Mouse (Mus musculus) CH12.LX (cell line): ENCODE measurements around the gene Tmem129. TPM values are rescaled to one million over a fixed set of nuclear protein-coding genes. Genes with fewer than 3 reads are reported as not detected.

Source experiments
- DNase-seq: peaks from one replicate; pipeline ENCODE4 v3.0.0-alpha.2; 2013; ENCODE audit errors: extremely low read depth
- H3K27ac ChIP-seq: 2 replicates; pipeline ENCODE4 v1.5.1; 2012; ENCODE audit warnings: low read depth, mild to moderate bottlenecking, control low read depth, moderate library complexity; ENCODE audit not compliant: insufficient read depth
- H3K27me3 ChIP-seq: replicated peaks from 2 replicates; pipeline ENCODE3; 2012; ENCODE audit warnings: inconsistent platforms
- H3K36me3 ChIP-seq, 2 experiments: replicated peaks in 1 of 2; 2 replicates each; pipeline versions ENCODE3 to v1.6.1; 2012; ENCODE audit warnings: inconsistent platforms in 1 of 2, low read length in 1 of 2, mild to moderate bottlenecking in 1 of 2, mixed read lengths in 1 of 2, moderate library complexity in 1 of 2; ENCODE audit not compliant: control insufficient read depth in 1 of 2, insufficient read depth in 1 of 2
- H3K4me1 ChIP-seq, 2 experiments: 2 replicates each; pipeline ENCODE4 v1.6.1; 2012; ENCODE audit warnings: inconsistent platforms in 1 of 2, moderate library complexity in 1 of 2; ENCODE audit not compliant: insufficient read depth in 2 of 2, control insufficient read depth in 1 of 2
- H3K4me2 ChIP-seq: 2 replicates; pipeline ENCODE4 v1.6.1; 2012; ENCODE audit warnings: low read depth, mild to moderate bottlenecking, control low read depth; ENCODE audit not compliant: poor library complexity, insufficient read depth, severe bottlenecking
- H3K4me3 ChIP-seq, 3 experiments: fragments of 150-350 bp in 1 of 3; sonication (generic) in 1 of 3; replicated peaks in 1 of 3; 2 replicates each; pipeline versions ENCODE3 to v1.5.1; 2011 to 2012; ENCODE audit warnings: low read depth in 2 of 3, low read length in 2 of 3, mild to moderate bottlenecking in 2 of 3, moderate library complexity in 2 of 3, control low read depth in 1 of 3, improper control_type of control experiment in 1 of 3, inconsistent platforms in 1 of 3, mixed read lengths in 1 of 3; ENCODE audit not compliant: poor library complexity in 1 of 3
- H3K79me2 ChIP-seq: replicated peaks from 2 replicates; pipeline ENCODE4 v1.6.1; 2012; ENCODE audit warnings: mild to moderate bottlenecking, moderate library complexity; ENCODE audit not compliant: control insufficient read depth, poor library complexity, insufficient read depth, severe bottlenecking; ENCODE audit errors: extremely low read depth
- H3K9ac ChIP-seq: 2 replicates; pipeline ENCODE4 v1.6.1; 2012; ENCODE audit warnings: low read depth, mild to moderate bottlenecking, control low read depth, moderate library complexity; ENCODE audit not compliant: insufficient read depth
- H3K9me3 ChIP-seq: replicated peaks from 2 replicates; pipeline ENCODE3; 2012; ENCODE audit warnings: low read length, inconsistent platforms, mixed read lengths
- CHD2 ChIP-seq: IDR thresholded peaks from 2 replicates; pipeline ENCODE4 v1.6.1; 2011; ENCODE audit warnings: low read length, improper control_type of control experiment
- CTCF ChIP-seq, 2 experiments: IDR thresholded peaks in 1 of 2; conservative IDR thresholded peaks in 1 of 2; 2 replicates each; pipeline ENCODE4 v1.5.1; 2011 to 2012; ENCODE audit warnings: low read depth in 2 of 2, low read length in 2 of 2, improper control_type of control experiment in 1 of 2, inconsistent platforms in 1 of 2, mild to moderate bottlenecking in 1 of 2, moderate library complexity in 1 of 2
- ELF1 ChIP-seq: IDR thresholded peaks from 2 replicates; pipeline ENCODE4 v1.6.1; 2014; ENCODE audit warnings: low read depth, mild to moderate bottlenecking, inconsistent platforms, low read length, improper control_type of control experiment
- HCFC1 ChIP-seq: IDR thresholded peaks from 2 replicates; pipeline ENCODE4 v1.6.1; 2012; ENCODE audit warnings: low read depth, mild to moderate bottlenecking, inconsistent platforms, low read length, improper control_type of control experiment
- IRF4 ChIP-seq: IDR thresholded peaks from 2 replicates; pipeline ENCODE4 v1.6.1; 2014; ENCODE audit warnings: low read depth, mild to moderate bottlenecking, inconsistent platforms, low read length, improper control_type of control experiment
- JUN ChIP-seq: IDR thresholded peaks from 2 replicates; pipeline ENCODE4 v1.6.1; 2011; ENCODE audit warnings: low read depth, mild to moderate bottlenecking, low read length, improper control_type of control experiment, moderate library complexity; ENCODE audit not compliant: insufficient read depth
- JUND ChIP-seq: conservative IDR thresholded peaks from 2 replicates; pipeline ENCODE4 v1.6.1; 2011; ENCODE audit warnings: low read depth, low read length, improper control_type of control experiment
- KAT2A ChIP-seq: IDR thresholded peaks from 2 replicates; pipeline ENCODE4 v1.6.1; 2012; ENCODE audit warnings: low read length, improper control_type of control experiment, inconsistent platforms; ENCODE audit not compliant: insufficient replicate concordance
- MAFK ChIP-seq: IDR thresholded peaks from 2 replicates; pipeline ENCODE4 v1.6.1; 2011; ENCODE audit warnings: low read length, improper control_type of control experiment; ENCODE audit not compliant: insufficient replicate concordance
- MAX ChIP-seq: IDR thresholded peaks from 2 replicates; pipeline ENCODE4 v1.6.1; 2011; ENCODE audit warnings: low read length, improper control_type of control experiment
- MAZ ChIP-seq: IDR thresholded peaks from 2 replicates; pipeline ENCODE4 v1.6.1; 2012; ENCODE audit warnings: low read depth, mild to moderate bottlenecking, inconsistent platforms, low read length, improper control_type of control experiment, moderate library complexity
- MEF2A ChIP-seq: IDR thresholded peaks from 2 replicates; pipeline ENCODE4 v1.6.1; 2014; ENCODE audit warnings: low read depth, mild to moderate bottlenecking, inconsistent platforms, low read length, improper control_type of control experiment, borderline replicate concordance
- MXI1 ChIP-seq: IDR thresholded peaks from 2 replicates; pipeline ENCODE4 v1.6.1; 2011; ENCODE audit warnings: mild to moderate bottlenecking, low read depth, low read length, improper control_type of control experiment
- NELFE ChIP-seq: IDR thresholded peaks from 2 replicates; pipeline ENCODE4 v1.6.1; 2011; ENCODE audit warnings: low read depth, low read length, improper control_type of control experiment
- NRF1 ChIP-seq: IDR thresholded peaks from 2 replicates; pipeline ENCODE4 v1.6.1; 2014; ENCODE audit warnings: low read depth, mild to moderate bottlenecking, inconsistent platforms, low read length, improper control_type of control experiment, moderate library complexity
- PAX5 ChIP-seq: IDR thresholded peaks from 2 replicates; pipeline ENCODE4 v1.6.1; 2012; ENCODE audit warnings: low read length, inconsistent platforms, mixed read lengths
- POLR2A ChIP-seq: IDR thresholded peaks from 2 replicates; pipeline ENCODE4 v1.6.1; 2011; ENCODE audit warnings: low read depth, mild to moderate bottlenecking, improper control_type of control experiment, low read length
- POLR2AphosphoS2 ChIP-seq: IDR thresholded peaks from 2 replicates; pipeline ENCODE4 v1.6.1; 2011; ENCODE audit warnings: low read depth, low read length, improper control_type of control experiment
- RAD21 ChIP-seq: IDR thresholded peaks from 2 replicates; pipeline ENCODE4 v1.6.1; 2011; ENCODE audit warnings: low read depth, mild to moderate bottlenecking, low read length, improper control_type of control experiment, moderate library complexity
- RCOR1 ChIP-seq: conservative IDR thresholded peaks from 2 replicates; pipeline ENCODE4 v1.6.1; 2012; ENCODE audit warnings: low read depth, mild to moderate bottlenecking, inconsistent platforms, low read length, improper control_type of control experiment
- SIN3A ChIP-seq: IDR thresholded peaks from 2 replicates; pipeline ENCODE4 v1.6.1; 2012; ENCODE audit warnings: low read length, improper control_type of control experiment, inconsistent platforms
- SMC3 ChIP-seq: IDR thresholded peaks from 2 replicates; pipeline ENCODE4 v1.6.1; 2011; ENCODE audit warnings: low read depth, low read length, improper control_type of control experiment
- TBP ChIP-seq: conservative IDR thresholded peaks from 2 replicates; pipeline ENCODE4 v1.6.1; 2011; ENCODE audit warnings: low read depth, low read length, improper control_type of control experiment
- TCF12 ChIP-seq: IDR thresholded peaks from 2 replicates; pipeline ENCODE4 v1.6.1; 2014; ENCODE audit warnings: low read depth, mild to moderate bottlenecking, inconsistent platforms, low read length, improper control_type of control experiment
- UBTF ChIP-seq: IDR thresholded peaks from 2 replicates; pipeline ENCODE4 v1.6.1; 2012; ENCODE audit warnings: low read depth, mild to moderate bottlenecking, inconsistent platforms, low read length, improper control_type of control experiment, moderate library complexity
- USF1 ChIP-seq: IDR thresholded peaks from 2 replicates; pipeline ENCODE4 v1.6.1; 2014; ENCODE audit warnings: low read depth, mild to moderate bottlenecking, inconsistent platforms, low read length, improper control_type of control experiment
- USF2 ChIP-seq: conservative IDR thresholded peaks from 2 replicates; pipeline ENCODE4 v1.6.1; 2011; ENCODE audit warnings: low read depth, low read length, improper control_type of control experiment
- ZC3H11A ChIP-seq: IDR thresholded peaks from 2 replicates; pipeline ENCODE4 v1.6.1; 2012; ENCODE audit warnings: low read depth, mild to moderate bottlenecking, inconsistent platforms, low read length, improper control_type of control experiment
- ZKSCAN1 ChIP-seq: IDR thresholded peaks from 2 replicates; pipeline ENCODE4 v1.6.1; 2012; ENCODE audit warnings: low read depth, inconsistent platforms, low read length, improper control_type of control experiment, borderline replicate concordance
- ZMIZ1 ChIP-seq: IDR thresholded peaks from 2 replicates; pipeline ENCODE4 v1.6.1; 2012; ENCODE audit warnings: low read depth, mild to moderate bottlenecking, inconsistent platforms, low read length, improper control_type of control experiment
- ZNF384 ChIP-seq: IDR thresholded peaks from 2 replicates; pipeline ENCODE4 v1.6.1; 2012; ENCODE audit warnings: low read depth, low read length, improper control_type of control experiment, inconsistent platforms
- dilution Hi-C: fragments of 300-500 bp; cut with MboI; formaldehyde crosslinking; loops from 2 replicates; pipeline ENCODE4 v1.14.3; 2020; ENCODE audit warnings: low sequenced_read_pairs; ENCODE audit not compliant: extremely low pct_unique_long_range_greater_than_20kb, extremely low pct_ligation_motif_present
- in situ Hi-C: fragments of 300-500 bp; cut with MboI; formaldehyde crosslinking; loops from 3 replicates; pipeline ENCODE4 v1.14.3; 2019; ENCODE audit warnings: low sequenced_read_pairs, low pct_ligation_motif_present, low pct_unique_long_range_greater_than_20kb, mixed read lengths
- polyA plus RNA-seq: library from polyadenylated mRNA; unstranded; fragments of >175 nt; gene quantifications from 2 replicates; pipeline ENCODE4 v1.2.1, GENCODE M21; 2012; ENCODE audit warnings: low read depth; ENCODE audit not compliant: insufficient read length
- total RNA-seq, 2 experiments: library from RNA; depleted of rRNA; stranded (reverse); fragments of 300-350 nt in 1 of 2; fragments of >200 nt in 1 of 2; gene quantifications; 2 replicates each; pipeline ENCODE4 v1.2.3; 2012 to 2014

Tmem129 gene
- total and polyA plus RNA-seq, 3 experiments: 10.8 to 15.2 (median 12.7) TPM

DNA sequence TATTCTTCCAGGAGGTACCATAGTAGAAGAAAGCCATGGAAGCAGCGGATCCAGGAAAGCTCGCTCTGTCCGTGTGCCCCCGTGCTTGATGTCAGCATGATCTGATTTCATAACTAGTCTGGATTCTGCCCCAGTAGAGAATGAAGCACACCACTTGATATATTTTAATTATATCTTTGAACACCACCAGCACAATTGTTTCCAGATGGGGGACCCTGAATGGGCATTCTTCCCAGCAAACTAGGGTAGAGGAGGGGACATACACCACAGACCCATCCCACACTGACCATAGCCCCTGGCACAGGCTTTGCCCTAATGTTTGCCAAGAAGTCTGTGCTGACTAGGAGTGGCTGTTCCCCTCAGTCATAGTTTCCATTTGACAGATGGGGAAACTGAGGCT lies 26.7 kb upstream of the Tmem129 start:
- in situ Hi-C loops: loop anchor here (5.0 kb wide), 1 partner anchor 57 kb away; no protein-coding TSS in a partner anchor

DNA sequence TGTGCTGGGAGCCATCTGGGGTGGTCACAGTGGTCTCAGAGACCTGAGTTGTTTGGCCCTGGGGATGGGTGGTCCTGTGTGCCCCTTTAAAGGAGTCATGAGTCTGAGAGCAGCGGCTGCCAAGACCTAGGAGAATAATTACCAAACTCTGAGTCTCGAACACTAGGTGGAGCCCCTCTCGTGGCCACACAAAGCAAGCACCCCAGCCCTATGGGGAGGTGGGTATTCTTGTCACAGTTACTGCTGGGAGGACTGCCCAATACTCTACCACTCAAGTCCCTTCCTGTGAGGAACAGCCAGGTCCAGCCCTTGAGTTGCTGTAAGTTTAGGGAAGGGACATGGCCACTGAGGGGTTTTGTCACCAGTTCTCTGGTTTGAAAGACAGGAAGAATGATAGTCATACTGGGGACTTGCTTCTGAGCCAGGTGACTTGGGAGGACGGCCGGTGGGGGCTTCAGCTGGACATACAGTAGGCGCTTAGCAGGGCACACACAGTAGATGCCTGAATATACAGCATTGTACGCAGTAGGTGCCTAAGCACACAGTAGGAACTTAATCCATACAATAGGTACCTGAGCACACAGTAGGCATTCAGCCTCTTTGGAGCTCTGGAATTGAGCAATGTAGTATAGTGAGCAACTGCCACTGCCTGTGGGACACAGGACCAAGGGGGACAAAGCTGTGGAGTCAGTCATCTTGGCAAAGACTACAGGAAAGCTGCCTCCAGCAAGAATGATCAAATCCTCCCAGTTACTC lies 25.9 kb upstream of the Tmem129 start:
- Histone ChIP-seq H3K4me1 (peaks cover 0 to 33% of the 10 kb centered on the region in 2 experiments; a peak in 2 of 4 replicates), H3K4me2 (no peak overlapping the region), H3K4me3 (no peak overlapping the region), H3K9ac (no peak overlapping the region), H3K27ac (no peak overlapping the region), H3K36me3 (no peaks in the 10 kb centered on the region), H3K27me3 (peaks cover 34% of the 10 kb centered on the region), H3K9me3 (peaks cover 3% of the 10 kb centered on the region), H3K79me2 (no peaks in the 10 kb centered on the region)
- peak; percentile 34 for DNase-seq
- dilution Hi-C loops (no loop called here), in situ Hi-C loops (loop anchor here (5.0 kb wide), 1 partner anchor 58 kb away; no protein-coding TSS in a partner anchor)
- TF ChIP-seq JUN (no peak), NELFE (no peak), ZNF384 (no peak), NRF1 (no peak), ZC3H11A (no peak), ELF1 (no peak), TCF12 (no peak), KAT2A (no peak), MAX (no peak), SIN3A (no peak), MAZ (no peak), MEF2A (no peak), POLR2A (no peak), RCOR1 (no peak), POLR2AphosphoS2 (no peak), USF2 (no peak), CTCF (conservative IDR thresholded peaks at IDR 0.05 in 1 of 2, IDR thresholded peaks at IDR 0.05 in 1 of 2; ENCODE audit: low read depth in 2 of 2, low read length in 2 of 2) (peak in 1 of 2 experiments; percentile 79; a peak in 2 of 4 replicates), JUND (no peak), RAD21 (peak; percentile 62), IRF4 (no peak), ZKSCAN1 (peak; percentile 71), SMC3 (peak; percentile 79), MAFK (no peak), USF1 (no peak), MXI1 (no peak)

More for the DNA sequence above, 26.7 kb upstream of the Tmem129 start:
- no peak for DNase-seq
- Histone ChIP-seq H3K36me3 (no peaks in the 10 kb centered on the region), H3K27me3 (peaks cover 41% of the 10 kb centered on the region), H3K4me1 (peaks cover 0 to 33% of the 10 kb centered on the region in 2 experiments; a peak in 2 of 4 replicates), H3K9ac (no peak overlapping the region), H3K9me3 (peaks cover 3% of the 10 kb centered on the region), H3K79me2 (no peaks in the 10 kb centered on the region), H3K4me2 (no peak overlapping the region), H3K27ac (no peak overlapping the region), H3K4me3 (no peak overlapping the region)
- no peak for TF ChIP-seq SIN3A
- no peak for TF ChIP-seq MAX
- no peak for TF ChIP-seq SMC3
- no peak for TF ChIP-seq PAX5
- no peak for TF ChIP-seq USF1
- no peak for TF ChIP-seq ZNF384
- no peak for TF ChIP-seq ZC3H11A
- TF ChIP-seq CHD2: no peak
- no peak for TF ChIP-seq HCFC1
- no peak for TF ChIP-seq POLR2AphosphoS2
- TF ChIP-seq JUN: no peak
- TF ChIP-seq CTCF (conservative IDR thresholded peaks at IDR 0.05 in 1 of 2, IDR thresholded peaks at IDR 0.05 in 1 of 2; ENCODE audit: low read depth in 2 of 2, low read length in 2 of 2): no peak
- no peak for TF ChIP-seq MAZ
- TF ChIP-seq NELFE: no peak
- TF ChIP-seq MXI1: no peak
- no peak for TF ChIP-seq POLR2A
- TF ChIP-seq ZMIZ1: no peak
- no peak for TF ChIP-seq UBTF
- TF ChIP-seq TBP: no peak
- dilution Hi-C loops: no loop called here
